Mouse (Mus musculus): ENCODE measurements around the gene Zfhx3.

- TF ChIP-seq EP300 (IDR thresholded peaks at IDR 0.05; ENCODE audit: insufficient read depth, low read depth, low read length) (no peak), POLR2A (IDR thresholded peaks at IDR 0.05; ENCODE audit: insufficient read depth, low read length) (no peak)
These were observed 649.7 kb downstream of the Zfhx3 start for GRCm38 (mm10) chr8:108592028-108592724.
